In genomic region chr9:92560840-92561547, GRCm38 (mm10) we compare ENCODE assay signal across 8 mouse cellular contexts. TPM values are rescaled to one million over a fixed set of nuclear protein-coding genes. Genes with fewer than 3 reads are reported as not detected.
DNase-seq lines count a peak whose midpoint lies in the region; ATAC-seq and TF ChIP-seq lines count a peak whose summit lies in the region.
"Had no signal": no experiment of that assay in that cellular context is flagged by ENCODE, and none has a peak within 500 bp of the region (broad histone marks: within the 10 kb centered on the region; RNA-seq: fewer than 3 reads in every experiment).

No protein-coding gene starts in this region.

- no peaks in the 10 kb centered on the region for H3K27me3 ChIP-seq in kidney, embryonic 14.5 days (ENCODE audit: control insufficient read depth, insufficient read depth, low read length)
- H3K27me3 ChIP-seq in embryonic facial prominence, embryonic 13.5 days: no peaks in the 10 kb centered on the region
- H3K27me3 ChIP-seq in lung, postnatal 0 days (replicated peaks; ENCODE audit: insufficient read depth, low read length): no peaks in the 10 kb centered on the region

- no peak overlapping the region for H3K4me2 ChIP-seq in kidney, embryonic 14.5 days (replicated peaks; ENCODE audit: low read depth, low read length)
- no peak overlapping the region for H3K4me2 ChIP-seq in embryonic facial prominence, embryonic 13.5 days
- H3K4me2 ChIP-seq in lung, postnatal 0 days (replicated peaks; ENCODE audit: low read depth, low read length): no peak overlapping the region

- H3K36me3 ChIP-seq in kidney, embryonic 14.5 days (ENCODE audit: control insufficient read depth, insufficient read depth, low read length): no peaks in the 10 kb centered on the region
- H3K36me3 ChIP-seq in embryonic facial prominence, embryonic 13.5 days: peaks cover 5% of the 10 kb centered on the region; the same call in 1 of the 2 replicates
- H3K36me3 ChIP-seq in lung, postnatal 0 days (ENCODE audit: insufficient read depth, low read length): no peaks in the 10 kb centered on the region

- H3K27ac ChIP-seq in kidney, embryonic 14.5 days (ENCODE audit: low read depth, low read length): no peak overlapping the region; the same call in 1 of the 2 replicates
- H3K27ac ChIP-seq in embryonic facial prominence, embryonic 13.5 days: peak overlapping the region; percentile 49
- H3K27ac ChIP-seq in lung, postnatal 0 days (ENCODE audit: low read length): no peak overlapping the region

- no peak overlapping the region for H3K4me3 ChIP-seq in kidney, embryonic 14.5 days (ENCODE audit: low read length)
- no peak overlapping the region for H3K4me3 ChIP-seq in embryonic facial prominence, embryonic 13.5 days
- no peak overlapping the region for H3K4me3 ChIP-seq in lung, postnatal 0 days (ENCODE audit: low read depth, low read length)

- H3K4me1 ChIP-seq in kidney, embryonic 14.5 days (ENCODE audit: control insufficient read depth, insufficient read depth, low read length): peaks cover 15% of the 10 kb centered on the region
- H3K4me1 ChIP-seq in embryonic facial prominence, embryonic 13.5 days: peaks cover 30% of the 10 kb centered on the region
- no peaks in the 10 kb centered on the region for H3K4me1 ChIP-seq in lung, postnatal 0 days (ENCODE audit: insufficient read depth, low read depth, low read length)

- TF ChIP-seq CTCF in lung, postnatal 0 days (IDR thresholded peaks at IDR 0.05): no peak

- no peak for DNase-seq in kidney, postnatal 14 days
- peak; percentile 84 for DNase-seq in fibroblast of lung, adult 2 months (ENCODE audit: low read depth)
- DNase-seq in lung, postnatal 0 days (ENCODE audit: low spot score): peak; percentile 44
- no peak for DNase-seq in layer of hippocampus, adult 18-20 months (ENCODE audit: low spot score in 2 of 2)
- DNase-seq in yolk sac, embryonic 10.5 days (ENCODE audit: low spot score): no peak
- DNase-seq: kidney, adult 2 months had no signal

- H3K9ac ChIP-seq in kidney, embryonic 14.5 days (ENCODE audit: low read depth, low read length): no peak overlapping the region
- H3K9ac ChIP-seq in embryonic facial prominence, embryonic 13.5 days: no peak overlapping the region
- no peak overlapping the region for H3K9ac ChIP-seq in lung, postnatal 0 days (replicated peaks; ENCODE audit: low read depth)

- peak; percentile 44 for ATAC-seq in kidney, embryonic 14.5 days (ENCODE audit: low FRiP score, low TSS enrichment)
- ATAC-seq in embryonic facial prominence, embryonic 13.5 days (ENCODE audit: insufficient number of reproducible peaks, insufficient read depth, low FRiP score, low TSS enrichment, low read depth): peak; percentile 37; the same call in 1 of the 2 replicates
- peak; percentile 56 for ATAC-seq in lung, postnatal 0 days

- no peak for TF ChIP-seq EP300 in lung, postnatal 0 days (IDR thresholded peaks at IDR 0.05)

- H3K9me3 ChIP-seq in kidney, embryonic 14.5 days (ENCODE audit: control insufficient read depth, low read length): no peaks in the 10 kb centered on the region
- no peaks in the 10 kb centered on the region for H3K9me3 ChIP-seq in embryonic facial prominence, embryonic 13.5 days
- no peaks in the 10 kb centered on the region for H3K9me3 ChIP-seq in lung, postnatal 0 days (ENCODE audit: low read length)

- WGBS in kidney, embryonic 14.5 days: 69% methylated on average over 6 of the region's 6 CpGs
- 53% methylated on average over 6 of the region's 6 CpGs for WGBS in embryonic facial prominence, embryonic 13.5 days
- 36% methylated on average over 6 of the region's 6 CpGs for WGBS in lung, postnatal 0 days

RNA-seq across cellular contexts. Expression of gene Plod2, which starts 19.0 kb away (rescaled TPM):
- 30.2 and 37.1 TPM in 2 replicates for polyA plus RNA-seq in kidney, embryonic 14.5 days (2014; fragmentation: Nextera tagmentation; extraction: Ambion mirVana)
- 53.4 and 59.4 TPM in 2 replicates for polyA plus RNA-seq in embryonic facial prominence, embryonic 13.5 days (2015; fragmentation: Nextera tagmentation; extraction: Ambion mirVana)
- polyA plus RNA-seq in lung, postnatal 0 days (2015; fragmentation: Nextera tagmentation; extraction: Ambion mirVana): 15.7 and 16.3 TPM in 2 replicates
- 1 to 10 TPM; 6.3 to 6.6 TPM for total RNA-seq in layer of hippocampus, adult 18-20 months (2021)

Comparison
In these comparisons a context has a peak if more than half of its experiments do, and no peak if none do; other contexts are left out.
1. DNase-seq: peak in fibroblast of lung, adult 2 months (single experiment) and lung, postnatal 0 days (single experiment); none in kidney, postnatal 14 days (single experiment), layer of hippocampus, adult 18-20 months (0 of 2) and yolk sac, embryonic 10.5 days (single experiment).
2. Peak in every context shown above with its lines, with median percentiles within 50 percentile points of each other: ATAC-seq.